Mouse (Mus musculus): ENCODE results near the gene Sele. TPM values are rescaled to one million over a fixed set of nuclear protein-coding genes. Genes with fewer than 3 reads are reported as not detected.

Gene Sele
- polyA plus RNA-seq, 1 experiment from 2014 or later, result not detected

GRCm38 (mm10) chr1:164077031-164077430, 29.0 kb downstream of the Sele start:
- no peak for ATAC-seq (ENCODE audit: low read depth)
- Histone ChIP-seq H3K4me2 (ENCODE audit: low read depth, low read length) (no peak overlapping the region), H3K4me3 (ENCODE audit: low read length) (no peak overlapping the region), H3K27me3 (ENCODE audit: control insufficient read depth, insufficient read depth, low read depth, low read length) (no peaks in the 10 kb centered on the region), H3K9me3 (ENCODE audit: control insufficient read depth, low read length) (no peaks in the 10 kb centered on the region), H3K4me1 (replicated peaks; ENCODE audit: control insufficient read depth, insufficient read depth, low read length) (no peaks in the 10 kb centered on the region), H3K9ac (ENCODE audit: low read length) (no peak overlapping the region), H3K27ac (ENCODE audit: low read length) (no peak overlapping the region), H3K36me3 (ENCODE audit: control insufficient read depth, insufficient read depth, low read length) (no peaks in the 10 kb centered on the region)
- WGBS, result 74% methylated on average over 3 of the region's 3 CpGs

- H3K9me3 ChIP-seq (ENCODE audit: control insufficient read depth, low read length), result no peaks in the 10 kb centered on the region
- 71% methylated on average over 4 of the region's 4 CpGs for WGBS
- no peak overlapping the region for H3K27ac ChIP-seq (ENCODE audit: low read length)
- no peaks in the 10 kb centered on the region for H3K36me3 ChIP-seq (ENCODE audit: control insufficient read depth, insufficient read depth, low read length)
- H3K4me2 ChIP-seq (ENCODE audit: low read depth, low read length), result no peak overlapping the region
- ATAC-seq (ENCODE audit: low read depth), result no peak
- no peak overlapping the region for H3K4me3 ChIP-seq (ENCODE audit: low read length)
- no peaks in the 10 kb centered on the region for H3K27me3 ChIP-seq (ENCODE audit: control insufficient read depth, insufficient read depth, low read depth, low read length)
- no peaks in the 10 kb centered on the region for H3K4me1 ChIP-seq (replicated peaks; ENCODE audit: control insufficient read depth, insufficient read depth, low read length)
- H3K9ac ChIP-seq (ENCODE audit: low read length), result no peak overlapping the region
Measured at GRCm38 (mm10) chr1:164078323-164078741, 30.3 kb downstream of the Sele start.

- H3K27ac ChIP-seq (ENCODE audit: low read length), result no peak overlapping the region
- no peaks in the 10 kb centered on the region for H3K36me3 ChIP-seq (ENCODE audit: control insufficient read depth, insufficient read depth, low read length)
- no peak overlapping the region for H3K4me3 ChIP-seq (ENCODE audit: low read length)
- H3K9ac ChIP-seq (ENCODE audit: low read length), result no peak overlapping the region
- no peak for ATAC-seq (ENCODE audit: low read depth)
- H3K27me3 ChIP-seq (ENCODE audit: control insufficient read depth, insufficient read depth, low read depth, low read length), result no peaks in the 10 kb centered on the region
- H3K4me2 ChIP-seq (ENCODE audit: low read depth, low read length), result no peak overlapping the region
- 73% methylated on average over 11 of the region's 11 CpGs for WGBS
- H3K4me1 ChIP-seq (replicated peaks; ENCODE audit: control insufficient read depth, insufficient read depth, low read length), result no peaks in the 10 kb centered on the region
- no peaks in the 10 kb centered on the region for H3K9me3 ChIP-seq (ENCODE audit: control insufficient read depth, low read length)
Measured at GRCm38 (mm10) chr1:164079091-164079490, 31.1 kb downstream of the Sele start.

- no peaks in the 10 kb centered on the region for H3K9me3 ChIP-seq (ENCODE audit: control insufficient read depth, low read length)
- no peaks in the 10 kb centered on the region for H3K27me3 ChIP-seq (ENCODE audit: control insufficient read depth, insufficient read depth, low read depth, low read length)
- H3K4me3 ChIP-seq (ENCODE audit: low read length), result no peak overlapping the region
- 77% methylated on average over 4 of the region's 4 CpGs for WGBS
- H3K4me2 ChIP-seq (ENCODE audit: low read depth, low read length), result no peak overlapping the region
- no peaks in the 10 kb centered on the region for H3K36me3 ChIP-seq (ENCODE audit: control insufficient read depth, insufficient read depth, low read length)
- no peak overlapping the region for H3K9ac ChIP-seq (ENCODE audit: low read length)
- no peak for ATAC-seq (ENCODE audit: low read depth)
- H3K27ac ChIP-seq (ENCODE audit: low read length), result no peak overlapping the region
- no peaks in the 10 kb centered on the region for H3K4me1 ChIP-seq (replicated peaks; ENCODE audit: control insufficient read depth, insufficient read depth, low read length)
Measured at GRCm38 (mm10) chr1:164083046-164083445, 35.0 kb downstream of the Sele start.

GRCm38 (mm10) chr1:164086797-164087196, 38.8 kb downstream of the Sele start:
- WGBS, result 87% methylated on average over 3 of the region's 3 CpGs
- Histone ChIP-seq H3K4me3 (ENCODE audit: low read length) (no peak overlapping the region), H3K36me3 (ENCODE audit: control insufficient read depth, insufficient read depth, low read length) (no peaks in the 10 kb centered on the region), H3K27me3 (ENCODE audit: control insufficient read depth, insufficient read depth, low read depth, low read length) (no peaks in the 10 kb centered on the region), H3K4me1 (replicated peaks; ENCODE audit: control insufficient read depth, insufficient read depth, low read length) (no peaks in the 10 kb centered on the region), H3K4me2 (ENCODE audit: low read depth, low read length) (no peak overlapping the region), H3K9me3 (ENCODE audit: control insufficient read depth, low read length) (no peaks in the 10 kb centered on the region), H3K9ac (ENCODE audit: low read length) (no peak overlapping the region), H3K27ac (ENCODE audit: low read length) (no peak overlapping the region)
- no peak for ATAC-seq (ENCODE audit: low read depth)

- WGBS, result 85% methylated on average over 5 of the region's 5 CpGs
- H3K4me1 ChIP-seq (replicated peaks; ENCODE audit: control insufficient read depth, insufficient read depth, low read length), result no peaks in the 10 kb centered on the region
- no peak overlapping the region for H3K9ac ChIP-seq (ENCODE audit: low read length)
- no peak overlapping the region for H3K4me3 ChIP-seq (ENCODE audit: low read length)
- no peaks in the 10 kb centered on the region for H3K36me3 ChIP-seq (ENCODE audit: control insufficient read depth, insufficient read depth, low read length)
- no peak for ATAC-seq (ENCODE audit: low read depth)
- H3K27ac ChIP-seq (ENCODE audit: low read length), result no peak overlapping the region
- no peak overlapping the region for H3K4me2 ChIP-seq (ENCODE audit: low read depth, low read length)
- H3K9me3 ChIP-seq (ENCODE audit: control insufficient read depth, low read length), result no peaks in the 10 kb centered on the region
- H3K27me3 ChIP-seq (ENCODE audit: control insufficient read depth, insufficient read depth, low read depth, low read length), result no peaks in the 10 kb centered on the region
Measured at GRCm38 (mm10) chr1:164087872-164088271, 39.8 kb downstream of the Sele start.

GRCm38 (mm10) chr1:164096780-164097179, 48.7 kb downstream of the Sele start:
- H3K9me3 ChIP-seq (ENCODE audit: control insufficient read depth, low read length), result no peaks in the 10 kb centered on the region
- no peaks in the 10 kb centered on the region for H3K36me3 ChIP-seq (ENCODE audit: control insufficient read depth, insufficient read depth, low read length)
- WGBS, result 28% methylated on average over 6 of the region's 6 CpGs
- H3K4me1 ChIP-seq (replicated peaks; ENCODE audit: control insufficient read depth, insufficient read depth, low read length), result no peaks in the 10 kb centered on the region
- no peak overlapping the region for H3K4me3 ChIP-seq (ENCODE audit: low read length)
- no peak overlapping the region for H3K27ac ChIP-seq (ENCODE audit: low read length)
- no peak overlapping the region for H3K9ac ChIP-seq (ENCODE audit: low read length)
- H3K27me3 ChIP-seq (ENCODE audit: control insufficient read depth, insufficient read depth, low read depth, low read length), result no peaks in the 10 kb centered on the region
- no peak overlapping the region for H3K4me2 ChIP-seq (ENCODE audit: low read depth, low read length)
- no peak for ATAC-seq (ENCODE audit: low read depth)

- Histone ChIP-seq H3K4me1 (replicated peaks; ENCODE audit: control insufficient read depth, insufficient read depth, low read length) (no peaks in the 10 kb centered on the region), H3K9ac (ENCODE audit: low read length) (no peak overlapping the region), H3K4me2 (ENCODE audit: low read depth, low read length) (no peak overlapping the region), H3K27me3 (ENCODE audit: control insufficient read depth, insufficient read depth, low read depth, low read length) (no peaks in the 10 kb centered on the region), H3K36me3 (ENCODE audit: control insufficient read depth, insufficient read depth, low read length) (no peaks in the 10 kb centered on the region), H3K27ac (ENCODE audit: low read length) (no peak overlapping the region), H3K4me3 (ENCODE audit: low read length) (no peak overlapping the region), H3K9me3 (ENCODE audit: control insufficient read depth, low read length) (no peaks in the 10 kb centered on the region)
- ATAC-seq (ENCODE audit: low read depth), result no peak
- WGBS, result 74% methylated on average over 2 of the region's 2 CpGs
Measured at GRCm38 (mm10) chr1:164097911-164098310, 49.9 kb downstream of the Sele start.

- H3K4me2 ChIP-seq (ENCODE audit: low read depth, low read length), result no peak overlapping the region
- H3K27ac ChIP-seq (ENCODE audit: low read length), result no peak overlapping the region
- no peaks in the 10 kb centered on the region for H3K4me1 ChIP-seq (replicated peaks; ENCODE audit: control insufficient read depth, insufficient read depth, low read length)
- ATAC-seq (ENCODE audit: low read depth), result no peak
- H3K4me3 ChIP-seq (ENCODE audit: low read length), result no peak overlapping the region
- H3K27me3 ChIP-seq (ENCODE audit: control insufficient read depth, insufficient read depth, low read depth, low read length), result no peaks in the 10 kb centered on the region
- no peak overlapping the region for H3K9ac ChIP-seq (ENCODE audit: low read length)
- H3K36me3 ChIP-seq (ENCODE audit: control insufficient read depth, insufficient read depth, low read length), result no peaks in the 10 kb centered on the region
- 66% methylated on average over 2 of the region's 2 CpGs for WGBS
- no peaks in the 10 kb centered on the region for H3K9me3 ChIP-seq (ENCODE audit: control insufficient read depth, low read length)
Measured at GRCm38 (mm10) chr1:164098372-164098771, 50.3 kb downstream of the Sele start.
